Mouse (Mus musculus) heart, embryonic 12.5 days (tissue): ENCODE measurements around the gene Olfr772. TPM values are rescaled to one million over a fixed set of nuclear protein-coding genes. Genes with fewer than 3 reads are reported as not detected.
"Not testable (repeated sequence)": the region's sequence is repeated elsewhere in the genome, so short reads cannot be mapped to it uniquely, and the experiment has no call there.

Experiments
- ATAC-seq: fragments of 200-750 bp; cut with Nextera tagmentation; 2 replicates; pipeline ENCODE4 v1.8.0; 2017; ENCODE audit warnings: moderate TSS enrichment, moderate library complexity; ENCODE audit not compliant: insufficient number of reproducible peaks, low FRiP score
- H3K27ac ChIP-seq: fragments of 300-500 bp; sonication (generic); 2 replicates; pipeline ENCODE4 v1.5.1; 2016; ENCODE audit warnings: mild to moderate bottlenecking, moderate library complexity; ENCODE audit not compliant: poor library complexity, severe bottlenecking
- H3K27me3 ChIP-seq: fragments of 300-500 bp; sonication (generic); replicated peaks from 2 replicates; pipeline ENCODE4 v1.6.1; 2016; ENCODE audit warnings: mild to moderate bottlenecking, moderate library complexity
- H3K36me3 ChIP-seq: fragments of 300-500 bp; sonication (generic); 2 replicates; pipeline ENCODE4 v1.6.1; 2016; ENCODE audit warnings: mild to moderate bottlenecking, moderate library complexity
- H3K4me1 ChIP-seq: fragments of 300-500 bp; sonication (generic); replicated peaks from 2 replicates; pipeline ENCODE4 v1.6.1; 2016; ENCODE audit warnings: mild to moderate bottlenecking
- H3K4me2 ChIP-seq: fragments of 300-500 bp; sonication (generic); 2 replicates; pipeline ENCODE4 v1.6.1; 2016; ENCODE audit warnings: mild to moderate bottlenecking, moderate library complexity
- H3K4me3 ChIP-seq: fragments of 300-500 bp; sonication (generic); 2 replicates; pipeline ENCODE4 v1.5.1; 2016; ENCODE audit warnings: mild to moderate bottlenecking
- H3K9ac ChIP-seq: fragments of 300-500 bp; sonication (generic); 2 replicates; pipeline ENCODE4 v1.6.1; 2016; ENCODE audit warnings: mild to moderate bottlenecking, moderate library complexity
- H3K9me3 ChIP-seq: fragments of 300-500 bp; sonication (generic); replicated peaks from 2 replicates; pipeline ENCODE4 v1.6.1; 2016; ENCODE audit warnings: mild to moderate bottlenecking, moderate library complexity
- WGBS: fragments of 180-500 bp; shearing (Covaris S2); methylation state at CpG from one replicate; pipeline ENCODE4 v1.1.7; 2016; 5-methylcytosine and 5-hydroxymethylcytosine counted together
- polyA plus RNA-seq: library from polyadenylated mRNA; unstranded; fragments of >200 nt; fragmentation: Nextera tagmentation; extraction: Ambion mirVana; gene quantifications from 2 replicates; pipeline ENCODE4 v1.2.1, GENCODE M21; 2016

The Olfr772 gene
- polyA plus RNA-seq, result not detected in 2 replicates

GRCm38 (mm10) chr10:129177821-129178220 lies at the start of gene Olfr772:
Gene Olfr772, minus strand, starts transcription at chr10:129177921.
- H3K27me3 ChIP-seq, H3K4me2 ChIP-seq, H3K9me3 ChIP-seq, H3K9ac ChIP-seq, H3K27ac ChIP-seq, H3K36me3 ChIP-seq, H3K4me1 ChIP-seq, H3K4me3 ChIP-seq, ATAC-seq: not testable (repeated sequence)
- WGBS, result 70% methylated on average over 4 of the region's 4 CpGs

- H3K9me3 ChIP-seq, H3K27me3 ChIP-seq, H3K4me1 ChIP-seq, H3K27ac ChIP-seq, H3K4me3 ChIP-seq, H3K36me3 ChIP-seq, H3K9ac ChIP-seq, ATAC-seq, H3K4me2 ChIP-seq: not testable (repeated sequence)
These were observed 9.6 kb upstream of the Olfr772 start, which contains the start of gene Olfr773 for GRCm38 (mm10) chr10:129187319-129187718. Gene Olfr773, minus strand, starts transcription at chr10:129187419.

- Histone ChIP-seq H3K4me2 (no peak within 1 kb of the TSS), H3K27me3 (no peaks in the 10 kb centered on the region), H3K27ac (no peak within 1 kb of the TSS), H3K4me1 (no peaks in the 10 kb centered on the region), H3K9ac (no peak within 1 kb of the TSS), H3K4me3 (no peak within 1 kb of the TSS), H3K36me3 (no peaks in the 10 kb centered on the region), H3K9me3 (no peaks in the 10 kb centered on the region)
- no peak for ATAC-seq
- WGBS, result 67% methylated on average over 1 of the region's 1 CpGs
These were observed 13.1 kb downstream of the Olfr772 start, which contains the start of gene Olfr771 for GRCm38 (mm10) chr10:129164651-129165050. Gene Olfr771, minus strand, starts transcription at chr10:129164751.

GRCm38 (mm10) chr10:129138898-129139297 lies 38.8 kb downstream of the Olfr772 start, which contains the start of gene Olfr770:
Gene Olfr770, minus strand, starts transcription at chr10:129138998.
- no peak for ATAC-seq
- Histone ChIP-seq H3K27me3 (no peaks in the 10 kb centered on the region), H3K4me2 (no peak within 1 kb of the TSS), H3K36me3 (no peaks in the 10 kb centered on the region), H3K9ac (no peak within 1 kb of the TSS), H3K27ac (no peak within 1 kb of the TSS), H3K4me3 (no peak within 1 kb of the TSS), H3K9me3 (no peaks in the 10 kb centered on the region), H3K4me1 (no peaks in the 10 kb centered on the region)
- 75% methylated on average over 2 of the region's 2 CpGs for WGBS

Other genes starting within 250 kb of the Olfr772 start
- 1.4 and 1.5 TPM in 2 replicates for gene Itga7, start 244.1 kb downstream of the Olfr772 start, polyA plus RNA-seq
- gene Mettl7b, start 216.9 kb downstream of the Olfr772 start, polyA plus RNA-seq, result 0.15 TPM in 1 of 2 replicates, not detected in the other
- not detected in 2 replicates for gene Olfr9, start 188.5 kb downstream of the Olfr772 start, polyA plus RNA-seq
- gene Olfr763, start 167.1 kb downstream of the Olfr772 start, polyA plus RNA-seq, result not detected in 2 replicates
- not detected in 2 replicates for gene Olfr764-ps1, start 138.0 kb downstream of the Olfr772 start, polyA plus RNA-seq
- gene Olfr765, start 127.9 kb downstream of the Olfr772 start, polyA plus RNA-seq, result not detected in 2 replicates
- not detected in 2 replicates for gene Olfr766-ps1, start 108.9 kb downstream of the Olfr772 start, polyA plus RNA-seq
- gene Olfr767, start 95.0 kb downstream of the Olfr772 start, polyA plus RNA-seq, result not detected in 2 replicates
- gene Olfr768, start 78.5 kb downstream of the Olfr772 start, polyA plus RNA-seq, result not detected in 2 replicates
- not detected in 2 replicates for gene Olfr769, start 60.1 kb downstream of the Olfr772 start, polyA plus RNA-seq
- gene Olfr770, start 38.9 kb downstream of the Olfr772 start, polyA plus RNA-seq, result not detected in 2 replicates
- not detected in 2 replicates for gene Olfr771, start 13.2 kb downstream of the Olfr772 start, polyA plus RNA-seq
- gene Olfr773, start 9.5 kb upstream of the Olfr772 start, polyA plus RNA-seq, result not detected in 2 replicates
- gene Olfr774, start 58.3 kb upstream of the Olfr772 start, polyA plus RNA-seq, result not detected in 2 replicates
- gene Olfr775, start 70.5 kb upstream of the Olfr772 start, polyA plus RNA-seq, result not detected in 2 replicates
- not detected in 2 replicates for gene Olfr776, start 81.2 kb upstream of the Olfr772 start, polyA plus RNA-seq
- gene Olfr777, start 93.6 kb upstream of the Olfr772 start, polyA plus RNA-seq, result not detected in 2 replicates
- gene Olfr780, start 140.2 kb upstream of the Olfr772 start, polyA plus RNA-seq, result not detected in 2 replicates
- gene Olfr781, start 150.9 kb upstream of the Olfr772 start, polyA plus RNA-seq, result not detected in 2 replicates
- not detected in 2 replicates for gene Olfr782, start 170.9 kb upstream of the Olfr772 start, polyA plus RNA-seq
- gene Olfr784, start 206.2 kb upstream of the Olfr772 start, polyA plus RNA-seq, result 0.05 TPM in 1 of 2 replicates, not detected in the other
- not detected in 2 replicates for gene Olfr785, start 227.5 kb upstream of the Olfr772 start, polyA plus RNA-seq
- not detected in 2 replicates for gene Olfr786, start 249.4 kb upstream of the Olfr772 start, polyA plus RNA-seq